ENCODE assay signal across 17 mouse cellular contexts in genomic region chr3:11007363-11007762, GRCm38 (mm10).
"Had no signal": no experiment of that assay in that cellular context is flagged by ENCODE, and none has a peak within 500 bp of the region (broad histone marks: within the 10 kb centered on the region; RNA-seq: fewer than 3 reads in every experiment).

No protein-coding gene starts in this region.

- H3K27me3 ChIP-seq: intestine, embryonic 15.5 days; kidney, embryonic 15.5 days; liver, embryonic 13.5 days had no signal

- H3K36me3 ChIP-seq: intestine, embryonic 15.5 days; kidney, embryonic 15.5 days; liver, embryonic 13.5 days had no signal

- H3K4me2 ChIP-seq: intestine, embryonic 15.5 days; kidney, embryonic 15.5 days; liver, embryonic 13.5 days had no signal

- ATAC-seq: intestine, embryonic 15.5 days had no signal

- H3K9me3 ChIP-seq: intestine, embryonic 15.5 days; kidney, embryonic 15.5 days; liver, embryonic 13.5 days had no signal

- H3K4me3 ChIP-seq: intestine, embryonic 15.5 days; kidney, embryonic 15.5 days; left cerebral cortex, adult 2 months; liver, embryonic 13.5 days had no signal

- H3K9ac ChIP-seq: intestine, embryonic 15.5 days; kidney, embryonic 15.5 days; liver, embryonic 13.5 days had no signal

- H3K4me1 ChIP-seq: intestine, embryonic 15.5 days; kidney, embryonic 15.5 days; liver, embryonic 13.5 days had no signal

- DNase-seq: kidney, adult 11 months; kidney, adult 8-10 months; kidney, postnatal 10 days; kidney, postnatal 36 days; layer of hippocampus, postnatal 36 days; liver, embryonic 13.5 days; lung, adult 2 months; lung, postnatal 14 days; lung, postnatal 4 days; retina, postnatal 1 day; right cerebral cortex, postnatal 25 days; spleen, adult 18-20 months; thymus, adult 18-20 months; thymus, postnatal 36 days had no signal

- H3K27ac ChIP-seq: intestine, embryonic 15.5 days; kidney, embryonic 15.5 days; left cerebral cortex, adult 2 months; liver, embryonic 13.5 days had no signal
